Mouse (Mus musculus) liver, embryonic 14.5 days (tissue): ENCODE measurements around the gene Pou6f1. TPM values are rescaled to one million over a fixed set of nuclear protein-coding genes. Genes with fewer than 3 reads are reported as not detected.
"Not testable (repeated sequence)": the region's sequence is repeated elsewhere in the genome, so short reads cannot be mapped to it uniquely, and the experiment has no call there.

Experiments used
- ATAC-seq: fragments of 200-750 bp; cut with Nextera tagmentation; 2 replicates; pipeline ENCODE4 v1.8.0; 2017; ENCODE audit warnings: moderate number of reproducible peaks, mild to moderate bottlenecking, moderate library complexity; ENCODE audit not compliant: insufficient read depth
- DNase-seq, 3 experiments: peaks; one replicate each; pipeline ENCODE4 v3.0.0-alpha.2; 2012 to 2013; ENCODE audit warnings: low read depth in 3 of 3, low spot score in 3 of 3
- H3K27ac ChIP-seq: fragments of 300-500 bp; sonication (generic); 2 replicates; pipeline ENCODE4 v1.5.1; 2014; ENCODE audit warnings: moderate library complexity, mild to moderate bottlenecking, control low read depth, inconsistent platforms
- H3K27me3 ChIP-seq: fragments of 300-500 bp; sonication (generic); 2 replicates; pipeline ENCODE4 v1.6.1; 2014; ENCODE audit warnings: mild to moderate bottlenecking, low read length, moderate library complexity; ENCODE audit not compliant: control insufficient read depth, insufficient read depth
- H3K36me3 ChIP-seq: fragments of 300-500 bp; sonication (generic); replicated peaks from 2 replicates; pipeline ENCODE4 v1.6.1; 2014; ENCODE audit warnings: low read depth; ENCODE audit not compliant: control insufficient read depth, insufficient read depth
- H3K4me1 ChIP-seq, 2 experiments: fragments of 200-500 bp in 1 of 2; fragments of 300-500 bp in 1 of 2; sonication (generic) in 1 of 2; replicated peaks; 2 replicates each; pipeline ENCODE4 v1.6.1; 2012 to 2014; ENCODE audit warnings: antibody characterized with exemption in 1 of 2, inconsistent platforms in 1 of 2, low read length in 1 of 2; ENCODE audit not compliant: control insufficient read depth in 2 of 2, insufficient read depth in 2 of 2
- H3K4me2 ChIP-seq: fragments of 300-500 bp; sonication (generic); 2 replicates; pipeline ENCODE4 v1.6.1; 2014; ENCODE audit warnings: low read depth, mild to moderate bottlenecking, control low read depth, moderate library complexity
- H3K4me3 ChIP-seq, 2 experiments: fragments of 200-500 bp in 1 of 2; fragments of 300-500 bp in 1 of 2; sonication (generic) in 1 of 2; 2 replicates each; pipeline ENCODE4 v1.5.1; 2012 to 2014; ENCODE audit warnings: low read depth in 2 of 2, low read length in 2 of 2, mild to moderate bottlenecking in 2 of 2, control low read depth in 1 of 2, inconsistent platforms in 1 of 2, moderate library complexity in 1 of 2; ENCODE audit not compliant: insufficient read depth in 1 of 2
- H3K9ac ChIP-seq: fragments of 300-500 bp; sonication (generic); replicated peaks from 2 replicates; pipeline ENCODE4 v1.6.1; 2014; ENCODE audit warnings: mild to moderate bottlenecking, control low read depth, moderate library complexity
- H3K9me3 ChIP-seq: fragments of 300-500 bp; sonication (generic); 2 replicates; pipeline ENCODE4 v1.6.1; 2016; ENCODE audit warnings: low read length, mixed read lengths; ENCODE audit not compliant: control insufficient read depth
- CTCF ChIP-seq: IDR thresholded peaks from 2 replicates; pipeline ENCODE4 v1.5.1; 2016; ENCODE audit warnings: antibody characterized with exemption, low read depth, control low read depth
- EP300 ChIP-seq: IDR thresholded peaks from 2 replicates; pipeline ENCODE4 v1.6.1; 2016; ENCODE audit warnings: antibody characterized with exemption, low read depth
- WGBS: fragments of 180-500 bp; shearing (Covaris S2); extraction: QIAGEN DNeasy Blood & Tissue Kit; methylation state at CpG from one replicate; pipeline ENCODE4 v1.1.7; 2014; ENCODE audit not compliant: insufficient replicate concordance; 5-methylcytosine and 5-hydroxymethylcytosine counted together
- polyA plus RNA-seq, 2 experiments: library from polyadenylated mRNA; depleted of rRNA in 1 of 2; stranded (reverse) in 1 of 2; unstranded in 1 of 2; fragments of >200 nt; fragmentation: Nextera tagmentation in 1 of 2; extraction: Ambion mirVana in 1 of 2; gene quantifications; 2 replicates each; pipeline versions ENCODE4 v1.2.1 to v1.2.3; 2012 to 2014

The Pou6f1 gene
- polyA plus RNA-seq, 2 experiments: 0.39 to 0.46 TPM

GRCm38 (mm10) chr15:100541426-100541825 lies 58.4 kb downstream of the Pou6f1 start:
- Histone ChIP-seq H3K9me3 (no peaks in the 10 kb centered on the region), H3K27ac (no peak overlapping the region), H3K9ac (no peak overlapping the region), H3K4me1 (no peaks in the 10 kb centered on the region), H3K4me3 (no peak overlapping the region), H3K36me3 (no peaks in the 10 kb centered on the region), H3K4me2 (no peak overlapping the region), H3K27me3 (no peaks in the 10 kb centered on the region)
- DNase-seq (no peak), ATAC-seq (no peak)
- 70% methylated on average over 4 of the region's 4 CpGs for WGBS
- no peak for TF ChIP-seq EP300
- no peak for TF ChIP-seq CTCF

- not testable (repeated sequence) for H3K4me1 ChIP-seq, H3K9ac ChIP-seq, H3K9me3 ChIP-seq, ATAC-seq, H3K27me3 ChIP-seq, DNase-seq, H3K36me3 ChIP-seq, H3K27ac ChIP-seq, H3K4me3 ChIP-seq, H3K4me2 ChIP-seq
- WGBS: 60% methylated on average over 1 of the region's 1 CpGs
Measured at GRCm38 (mm10) chr15:100541001-100541400, 58.8 kb downstream of the Pou6f1 start.

- Histone ChIP-seq H3K4me1 (no peaks in the 10 kb centered on the region), H3K36me3 (no peaks in the 10 kb centered on the region), H3K9ac (no peak overlapping the region), H3K4me2 (no peak overlapping the region), H3K27ac (no peak overlapping the region), H3K4me3 (no peak overlapping the region), H3K9me3 (no peaks in the 10 kb centered on the region), H3K27me3 (no peaks in the 10 kb centered on the region)
- ATAC-seq (no peak), DNase-seq (no peak)
- 73% methylated on average over 9 of the region's 9 CpGs for WGBS
- TF ChIP-seq CTCF (no peak), EP300 (no peak)
Measured at GRCm38 (mm10) chr15:100539411-100539810, 60.4 kb downstream of the Pou6f1 start.

- TF ChIP-seq CTCF: peak; percentile 49; the same call in 1 of the 2 replicates
- TF ChIP-seq EP300: no peak
- Histone ChIP-seq H3K9me3 (no peaks in the 10 kb centered on the region), H3K36me3 (no peaks in the 10 kb centered on the region), H3K27me3 (no peaks in the 10 kb centered on the region), H3K4me2 (no peak overlapping the region), H3K4me3 (no peak overlapping the region), H3K4me1 (no peaks in the 10 kb centered on the region), H3K27ac (no peak overlapping the region), H3K9ac (no peak overlapping the region)
- no peak for ATAC-seq
- 70% methylated on average over 6 of the region's 6 CpGs for WGBS
- peak; percentile 39 to 48 (median 41) for DNase-seq
Measured at GRCm38 (mm10) chr15:100537913-100538312, 61.9 kb downstream of the Pou6f1 start.

- WGBS: 28% methylated on average over 5 of the region's 5 CpGs
- ATAC-seq: no peak
- Histone ChIP-seq H3K4me3 (no peak overlapping the region), H3K36me3 (no peaks in the 10 kb centered on the region), H3K27me3 (no peaks in the 10 kb centered on the region), H3K4me1 (no peaks in the 10 kb centered on the region), H3K9ac (no peak overlapping the region), H3K9me3 (no peaks in the 10 kb centered on the region), H3K4me2 (no peak overlapping the region), H3K27ac (no peak overlapping the region)
- no peak for DNase-seq
- TF ChIP-seq EP300 (no peak), CTCF (no peak)
Measured at GRCm38 (mm10) chr15:100527900-100528299, 71.9 kb downstream of the Pou6f1 start.
